Mouse (Mus musculus): ENCODE results near the gene Olfr818.
"Not testable (repeated sequence)": the region's sequence is repeated elsewhere in the genome, so short reads cannot be mapped to it uniquely, and the experiment has no call there.

The Olfr818 gene

DNA sequence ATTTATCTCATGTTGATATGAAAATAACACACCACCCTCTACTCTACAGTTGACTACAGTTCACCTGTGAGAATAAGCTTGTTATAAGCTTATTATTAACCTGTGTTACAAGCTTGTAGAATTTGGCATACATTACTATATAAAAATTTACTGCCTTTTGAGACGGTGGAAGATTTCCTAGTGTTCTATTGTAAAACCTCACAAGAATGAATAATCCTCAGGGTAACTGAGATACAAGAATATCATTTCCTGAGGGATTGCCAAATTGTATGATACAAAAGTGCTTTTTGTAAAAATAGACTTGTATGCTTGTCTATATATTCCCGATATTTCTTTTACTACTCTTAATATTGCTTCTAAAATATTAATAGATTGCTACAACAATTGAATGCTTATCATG, at the start of gene Olfr818:
Gene Olfr818 (minus strand): TSS at position 101 of the 400 bp plus-strand sequence.
- no peak for DNase-seq (ENCODE audit: extremely low read depth, insufficient read length, low spot score)

DNA sequence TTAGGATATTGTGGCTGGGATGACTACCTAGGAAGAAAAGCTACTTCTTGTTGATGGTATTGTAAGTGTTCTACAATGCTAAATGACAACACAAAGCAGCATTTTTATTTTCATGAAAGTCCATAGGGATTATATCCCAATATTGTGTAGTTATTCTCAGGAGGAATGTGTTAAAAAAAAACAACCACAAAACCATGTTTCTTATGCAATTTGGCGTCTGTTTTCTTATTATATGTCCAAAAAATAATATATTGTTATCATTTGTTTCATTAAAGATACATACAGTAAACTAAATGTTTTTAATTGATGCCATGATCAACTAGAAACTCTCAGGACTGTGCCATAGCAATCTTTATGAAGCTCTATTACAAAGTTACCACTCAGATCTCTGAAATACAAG, 36.1 kb upstream of the Olfr818 start, which contains the start of gene Gm10310:
Gene Gm10310 (minus strand): TSS at position 101 of the 400 bp plus-strand sequence.
- DNase-seq (ENCODE audit: extremely low read depth, insufficient read length, low spot score) = not testable (repeated sequence)

GRCm38 (mm10) chr10:129981867-129982266, 33.0 kb upstream of the Olfr818 start:
- not testable (repeated sequence) for DNase-seq (ENCODE audit: extremely low read depth, insufficient read length, low spot score)

DNA sequence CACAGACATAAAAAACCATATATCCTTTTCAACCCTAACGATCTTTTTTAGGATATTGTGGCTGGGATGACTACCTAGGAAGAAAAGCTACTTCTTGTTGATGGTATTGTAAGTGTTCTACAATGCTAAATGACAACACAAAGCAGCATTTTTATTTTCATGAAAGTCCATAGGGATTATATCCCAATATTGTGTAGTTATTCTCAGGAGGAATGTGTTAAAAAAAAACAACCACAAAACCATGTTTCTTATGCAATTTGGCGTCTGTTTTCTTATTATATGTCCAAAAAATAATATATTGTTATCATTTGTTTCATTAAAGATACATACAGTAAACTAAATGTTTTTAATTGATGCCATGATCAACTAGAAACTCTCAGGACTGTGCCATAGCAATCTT, 27.1 kb upstream of the Olfr818 start, which contains the start of gene Olfr247:
Gene Olfr247 (minus strand): TSS at position 101 of the 400 bp plus-strand sequence.
- not testable (repeated sequence) for DNase-seq (ENCODE audit: extremely low read depth, insufficient read length, low spot score)

- DNase-seq (ENCODE audit: extremely low read depth, insufficient read length, low spot score) = not testable (repeated sequence)
Measured at GRCm38 (mm10) chr10:129972994-129973393, 24.1 kb upstream of the Olfr818 start.

DNA sequence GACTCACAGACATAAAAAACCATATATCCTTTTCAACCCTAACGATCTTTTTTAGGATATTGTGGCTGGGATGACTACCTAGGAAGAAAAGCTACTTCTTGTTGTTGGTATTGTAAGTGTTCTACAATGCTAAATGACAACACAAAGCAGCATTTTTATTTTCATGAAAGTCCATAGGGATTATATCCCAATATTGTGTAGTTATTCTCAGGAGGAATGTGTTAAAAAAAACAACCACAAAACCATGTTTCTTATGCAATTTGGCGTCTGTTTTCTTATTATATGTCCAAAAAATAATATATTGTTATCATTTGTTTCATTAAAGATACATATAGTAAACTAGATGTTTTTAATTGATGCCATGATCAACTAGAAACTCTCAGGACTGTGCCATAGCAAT, 18.3 kb upstream of the Olfr818 start, which contains the start of gene Olfr819:
Gene Olfr819 (minus strand): TSS at position 101 of the 400 bp plus-strand sequence.
- DNase-seq (ENCODE audit: extremely low read depth, insufficient read length, low spot score) = not testable (repeated sequence)

- not testable (repeated sequence) for DNase-seq (ENCODE audit: extremely low read depth, insufficient read length, low spot score)
Measured at GRCm38 (mm10) chr10:129966232-129966631, 17.3 kb upstream of the Olfr818 start.

- no peak for DNase-seq (ENCODE audit: extremely low read depth, insufficient read length, low spot score)
Measured at GRCm38 (mm10) chr10:129915497-129915896, 33.4 kb downstream of the Olfr818 start, which contains the start of gene Olfr816. Olfr816 (minus strand) TSS chr10:129915597.

DNA sequence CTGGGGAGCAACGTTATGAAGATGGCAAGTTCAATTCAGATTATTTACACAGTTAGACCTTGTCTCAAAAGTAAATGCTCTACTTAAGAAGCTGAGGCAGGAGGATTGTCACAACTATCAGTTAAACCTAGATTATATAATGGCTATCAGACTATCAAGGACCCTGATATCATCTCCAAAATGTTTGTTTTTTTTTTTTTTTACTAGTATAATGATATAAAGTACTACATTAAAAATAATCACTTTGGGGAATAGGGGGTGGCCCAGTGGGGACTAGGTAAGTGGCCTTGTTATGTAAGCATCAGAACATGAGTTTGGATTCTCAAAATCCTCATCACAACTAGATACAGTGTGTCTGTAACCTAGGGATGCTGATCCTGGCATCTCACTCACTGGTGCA, 43.1 kb downstream of the Olfr818 start, which contains the start of gene Olfr815:
Gene Olfr815 (minus strand): TSS at position 101 of the 400 bp plus-strand sequence.
- not testable (repeated sequence) for DNase-seq (ENCODE audit: extremely low read depth, insufficient read length, low spot score)

All from 3134 (cell line).